Mouse (Mus musculus) heart, adult 2 months (tissue): ENCODE measurements at regions not wholly inside any gene's neighbourhood (a gene's known extent, or its start where the extent isn't known, plus 50 kb on each side); places are given as distances from the start of the nearest gene placed in this dataset.

ENCODE experiments used
- DNase-seq, 2 experiments: peaks; one replicate each; pipeline ENCODE4 v3.0.0; 2021
- H3K27ac ChIP-seq: fragments of 200-600 bp; 2 replicates; pipeline ENCODE4 v1.8.1; 2022
- H3K27me3 ChIP-seq: fragments of 200-500 bp; 2 replicates; pipeline ENCODE4 v1.6.1; 2012; ENCODE audit warnings: mild to moderate bottlenecking, low read length, inconsistent platforms, mixed read lengths; ENCODE audit not compliant: control insufficient read depth, insufficient read depth
- H3K36me3 ChIP-seq: fragments of 200-500 bp; 2 replicates; pipeline ENCODE4 v1.6.1; 2012; ENCODE audit warnings: low read length, inconsistent platforms; ENCODE audit not compliant: control insufficient read depth, insufficient read depth
- H3K4me1 ChIP-seq: fragments of 200-500 bp; 2 replicates; pipeline ENCODE4 v1.6.1; 2011; ENCODE audit warnings: low read length; ENCODE audit not compliant: control insufficient read depth, insufficient read depth
- H3K4me3 ChIP-seq: fragments of 200-600 bp; 2 replicates; pipeline ENCODE4 v1.8.1; 2022
- H3K79me2 ChIP-seq: fragments of 200-500 bp; replicated peaks from 2 replicates; pipeline ENCODE4 v1.6.1; 2012; ENCODE audit warnings: mild to moderate bottlenecking, inconsistent platforms, low read length, moderate library complexity, mixed read lengths; ENCODE audit not compliant: control insufficient read depth, insufficient read depth
- H3K9ac ChIP-seq: fragments of 200-500 bp; 2 replicates; pipeline ENCODE4 v1.6.1; 2012; ENCODE audit warnings: low read depth, mild to moderate bottlenecking, control low read depth, inconsistent platforms, low read length, mixed read lengths
- CTCF ChIP-seq: fragments of 200-600 bp; IDR thresholded peaks from 2 replicates; pipeline ENCODE4 v1.8.1; 2022; ENCODE audit warnings: antibody characterized with exemption, mild to moderate bottlenecking, moderate library complexity
- EP300 ChIP-seq: fragments of 200-500 bp; IDR thresholded peaks from 2 replicates; pipeline ENCODE4 v1.6.1; 2011; ENCODE audit warnings: low read depth, low read length, control low read depth; ENCODE audit not compliant: insufficient read depth
- POLR2A ChIP-seq: fragments of 200-500 bp; IDR thresholded peaks from 2 replicates; pipeline ENCODE4 v1.6.1; 2011; ENCODE audit warnings: mild to moderate bottlenecking, low read depth, low read length, control low read depth; ENCODE audit not compliant: insufficient read depth
- WGBS: fragments of 180-500 bp; shearing (Covaris S2); methylation state at CpG from one replicate; pipeline ENCODE4 v1.1.7; 2018; 5-methylcytosine and 5-hydroxymethylcytosine counted together
- intact Hi-C: fragments of 180-260 bp; cut with DNase I; formaldehyde crosslinking; loops from one replicate; pipeline ENCODE4 v1.15.1; 2025

DNA sequence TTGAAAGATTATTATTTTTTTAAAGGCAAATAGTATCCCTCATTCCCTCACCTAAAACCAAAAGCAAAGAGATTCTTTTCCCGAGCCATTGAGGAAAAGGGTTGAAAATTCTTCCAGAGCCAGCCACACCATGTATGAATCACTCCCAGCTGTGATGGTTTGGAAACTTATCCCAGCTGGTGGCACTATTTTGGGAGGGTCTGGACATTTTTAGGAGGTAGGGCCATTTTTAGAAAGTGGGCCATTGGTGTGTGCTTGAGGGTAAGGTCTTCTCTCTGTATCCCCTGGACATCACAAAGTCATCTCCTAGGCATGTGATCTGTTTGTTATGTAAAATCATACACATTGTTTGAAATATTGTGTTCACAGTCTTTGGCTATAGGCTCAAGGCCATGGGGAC, 252.2 kb downstream of the Diras2 start:
- Histone ChIP-seq H3K36me3 (no peaks in the 10 kb centered on the region), H3K9ac (no peak overlapping the region), H3K4me1 (peaks cover under 1% of the 10 kb centered on the region), H3K79me2 (no peaks in the 10 kb centered on the region), H3K4me3 (no peak overlapping the region), H3K27ac (no peak overlapping the region), H3K27me3 (no peaks in the 10 kb centered on the region; the same call in 1 of the 2 replicates)
- 83% methylated on average over 1 of the region's 1 CpGs for WGBS
- intact Hi-C loops, result loop anchor here (5.0 kb wide), 1 partner anchor 343 kb away; no protein-coding TSS in a partner anchor
- TF ChIP-seq EP300 (no peak), CTCF (no peak), POLR2A (no peak)
- no peak for DNase-seq

DNA sequence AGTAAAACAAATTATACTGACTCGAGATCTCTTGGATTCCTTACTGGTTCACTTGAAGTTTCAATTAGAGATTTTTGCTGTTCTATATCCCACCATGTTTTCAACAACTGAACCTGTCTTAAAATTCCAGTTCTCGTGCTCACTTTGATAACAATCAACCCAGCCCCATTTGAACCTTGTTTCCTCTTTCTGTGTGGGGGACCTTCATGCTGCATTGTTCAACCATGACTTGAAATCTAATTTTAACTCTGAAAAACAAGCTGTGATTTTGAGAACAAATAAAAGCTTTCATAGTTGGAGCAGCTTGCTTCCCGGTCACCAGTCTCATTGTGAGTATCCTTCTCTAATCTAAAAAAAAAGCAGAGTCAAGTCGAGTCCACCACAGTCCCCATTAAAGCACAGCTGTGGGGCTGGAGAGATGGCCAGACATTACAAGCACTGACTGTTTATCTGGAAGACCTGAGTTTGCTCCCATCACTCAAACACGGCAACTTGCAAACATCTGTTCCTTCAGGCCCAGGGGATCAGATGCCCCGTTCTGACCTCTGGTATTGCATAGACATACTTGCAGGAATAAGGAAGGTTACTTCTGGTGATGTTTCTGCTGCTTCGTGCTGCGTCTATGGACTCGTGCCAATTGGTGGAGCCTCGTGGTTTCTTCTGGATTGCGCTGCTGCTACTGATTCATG, 251.7 kb downstream of the Diras2 start:
- no peak for TF ChIP-seq CTCF
- TF ChIP-seq EP300, result no peak
- 51% methylated on average over 11 of the region's 11 CpGs for WGBS
- Histone ChIP-seq H3K27ac (no peak overlapping the region), H3K9ac (no peak overlapping the region), H3K79me2 (no peaks in the 10 kb centered on the region), H3K4me1 (peaks cover 3% of the 10 kb centered on the region), H3K36me3 (no peaks in the 10 kb centered on the region), H3K27me3 (no peaks in the 10 kb centered on the region), H3K4me3 (no peak overlapping the region)
- no peak for DNase-seq
- intact Hi-C loops, result loop anchor here (5.0 kb wide), 1 partner anchor 343 kb away; no protein-coding TSS in a partner anchor

DNA sequence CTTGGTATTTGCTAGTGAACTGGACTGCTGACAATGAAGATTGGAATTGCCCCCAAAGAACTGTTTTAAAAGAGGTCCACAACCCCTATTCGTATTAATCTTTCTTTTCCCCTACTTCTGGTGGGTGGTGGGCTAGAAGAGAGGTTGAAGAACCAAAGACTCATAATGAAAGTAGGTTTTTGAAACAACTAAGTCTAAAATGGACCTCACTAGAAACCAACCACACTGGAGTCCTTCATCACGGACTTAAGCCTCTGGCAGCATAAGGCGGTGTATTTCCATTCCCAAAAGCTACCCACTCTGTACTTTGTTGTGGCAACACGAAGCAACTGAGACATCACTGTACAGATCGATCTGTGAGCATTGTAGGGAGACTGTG, 251.1 kb downstream of the Diras2 start:
- H3K4me3 ChIP-seq, result no peak overlapping the region
- no peak overlapping the region for H3K9ac ChIP-seq
- WGBS, result 91% methylated on average over 5 of the region's 5 CpGs
- intact Hi-C loops, result loop anchor here (5.0 kb wide), 1 partner anchor 342 kb away; no protein-coding TSS in a partner anchor
- H3K79me2 ChIP-seq, result no peaks in the 10 kb centered on the region
- no peak for DNase-seq
- TF ChIP-seq EP300 (no peak), POLR2A (no peak), CTCF (no peak)
- H3K27ac ChIP-seq, result no peak overlapping the region
- no peaks in the 10 kb centered on the region for H3K36me3 ChIP-seq
- H3K27me3 ChIP-seq, result no peaks in the 10 kb centered on the region
- peaks cover 3% of the 10 kb centered on the region for H3K4me1 ChIP-seq

DNA sequence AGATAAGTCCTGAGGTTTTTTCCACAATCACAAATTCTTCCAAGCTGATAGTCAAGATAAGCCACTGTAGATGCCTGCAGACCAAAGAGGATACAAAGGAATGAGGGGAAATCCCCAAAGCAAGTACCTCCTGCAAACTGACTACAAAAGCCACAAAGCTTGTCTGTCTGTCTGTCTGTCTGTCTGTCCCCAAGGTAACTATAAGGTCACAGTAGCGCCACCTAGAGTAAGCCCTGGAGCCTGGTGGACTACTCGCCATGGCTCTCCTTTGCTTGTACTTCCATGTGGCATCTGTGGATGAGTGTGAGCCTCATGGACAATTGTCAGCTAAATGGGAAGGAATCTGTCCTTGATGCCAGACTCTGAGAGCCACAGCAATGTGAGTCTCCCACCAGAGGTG, 249.8 kb downstream of the Diras2 start:
- peaks cover 3% of the 10 kb centered on the region for H3K4me1 ChIP-seq
- intact Hi-C loops, result no loop called here
- no peaks in the 10 kb centered on the region for H3K36me3 ChIP-seq
- H3K79me2 ChIP-seq, result no peaks in the 10 kb centered on the region
- no peaks in the 10 kb centered on the region for H3K27me3 ChIP-seq
- no peak overlapping the region for H3K27ac ChIP-seq
- TF ChIP-seq EP300 (no peak), POLR2A (no peak), CTCF (no peak)
- no peak overlapping the region for H3K9ac ChIP-seq
- DNase-seq, result no peak
- H3K4me3 ChIP-seq, result no peak overlapping the region
- 70% methylated on average over 2 of the region's 2 CpGs for WGBS

DNA sequence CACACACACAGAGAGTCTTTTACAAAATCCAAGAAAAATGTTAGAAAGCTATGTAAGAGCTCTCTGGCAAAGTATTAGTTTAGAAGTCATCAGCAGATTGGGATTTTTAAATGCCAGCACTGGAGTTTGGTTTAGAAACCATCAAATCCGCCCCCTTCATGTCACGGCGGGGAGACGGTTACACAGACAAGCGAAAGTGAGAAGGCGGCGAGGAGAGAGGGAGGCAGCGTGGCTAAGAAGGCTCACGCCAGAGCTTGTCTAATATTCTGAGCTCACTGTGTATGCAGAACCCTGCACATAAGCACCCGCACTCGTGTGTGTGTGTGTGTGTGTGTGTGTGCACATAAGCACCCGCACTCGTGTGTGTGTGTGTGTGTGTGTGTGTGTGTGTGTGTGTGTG, 248.6 kb downstream of the Diras2 start:
- peaks cover 3% of the 10 kb centered on the region for H3K4me1 ChIP-seq
- no peak overlapping the region for H3K9ac ChIP-seq
- no peak for DNase-seq
- WGBS, result 81% methylated on average over 13 of the region's 13 CpGs
- no peaks in the 10 kb centered on the region for H3K27me3 ChIP-seq
- no peak overlapping the region for H3K4me3 ChIP-seq
- no peak for TF ChIP-seq POLR2A
- no peak for TF ChIP-seq EP300
- no peak for TF ChIP-seq CTCF
- H3K79me2 ChIP-seq, result no peaks in the 10 kb centered on the region
- no peak overlapping the region for H3K27ac ChIP-seq
- H3K36me3 ChIP-seq, result no peaks in the 10 kb centered on the region
- intact Hi-C loops, result no loop called here

DNA sequence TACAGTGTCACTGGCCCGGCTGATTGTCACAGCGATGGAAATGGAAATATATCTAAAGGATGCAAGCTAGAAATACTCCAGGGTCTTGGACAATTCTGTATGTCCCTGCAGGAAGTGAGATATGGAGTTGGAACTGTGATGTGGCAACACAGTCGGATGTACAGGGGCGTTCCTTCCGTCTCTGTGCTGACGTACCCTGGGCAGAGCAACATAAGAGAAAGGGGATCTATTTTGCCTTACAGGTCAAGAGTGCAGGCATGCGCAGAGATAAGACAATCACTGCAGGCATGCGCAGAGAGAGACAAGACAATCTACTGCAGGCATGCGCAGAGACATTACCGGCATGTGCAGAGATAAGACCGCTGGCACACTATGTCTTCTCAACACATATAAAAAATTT, 247.6 kb downstream of the Diras2 start:
- intact Hi-C loops, result no loop called here

More for the DNA sequence above, 247.6 kb downstream of the Diras2 start:
- H3K27me3 ChIP-seq, result no peaks in the 10 kb centered on the region
- no peaks in the 10 kb centered on the region for H3K79me2 ChIP-seq
- H3K9ac ChIP-seq, result no peak overlapping the region
- 10% methylated on average over 11 of the region's 11 CpGs for WGBS
- DNase-seq, result peak in 1 of 2 experiments; percentile 28
- H3K36me3 ChIP-seq, result no peaks in the 10 kb centered on the region
- no peak overlapping the region for H3K4me3 ChIP-seq
- H3K4me1 ChIP-seq, result peaks cover 3% of the 10 kb centered on the region
- H3K27ac ChIP-seq, result no peak overlapping the region
- no peak for TF ChIP-seq EP300
- TF ChIP-seq CTCF, result no peak
- no peak for TF ChIP-seq POLR2A
